Mouse (Mus musculus) neural tube, embryonic 13.5 days (tissue): ENCODE results near the gene Med19. TPM values are rescaled to one million over a fixed set of nuclear protein-coding genes. Genes with fewer than 3 reads are reported as not detected.

Experiments
- polyA plus RNA-seq: library from polyadenylated mRNA; unstranded; fragments of >200 nt; fragmentation: Nextera tagmentation; extraction: Ambion mirVana; gene quantifications from 2 replicates; pipeline ENCODE4 v1.2.1, GENCODE M21; 2015

The Med19 gene
- polyA plus RNA-seq, 1 experiment from 2014 or later = 50.6 TPM

Other genes starting within 250 kb of the Med19 start
- gene Tfpi, start 201.6 kb upstream of the Med19 start, polyA plus RNA-seq = 26.3 and 28.7 TPM in 2 replicates
- 40.2 and 46.9 TPM in 2 replicates for gene Ctnnd1, start 27.6 kb upstream of the Med19 start, polyA plus RNA-seq
- 0.12 and 0.22 TPM in 2 replicates for gene Btbd18, start 19.3 kb upstream of the Med19 start, polyA plus RNA-seq
- gene Selenoh, start 7.6 kb upstream of the Med19 start, polyA plus RNA-seq = 166 and 196 TPM in 2 replicates
- not detected in 2 replicates for gene Gm28635, start 361 bp upstream of the Med19 start, polyA plus RNA-seq
- gene Tmx2, start 738 bp downstream of the Med19 start, polyA plus RNA-seq = 245 and 252 TPM in 2 replicates
- 17.6 and 19.2 TPM in 2 replicates for gene Zdhhc5, start 36.8 kb downstream of the Med19 start, polyA plus RNA-seq
- 28.1 and 29.6 TPM in 2 replicates for gene Clp1, start 48.9 kb downstream of the Med19 start, polyA plus RNA-seq
- 18.8 and 19.1 TPM in 2 replicates for gene Ypel4, start 55.7 kb downstream of the Med19 start, polyA plus RNA-seq
- gene Gm19426, start 65.3 kb downstream of the Med19 start, polyA plus RNA-seq = 4.7 and 7.0 TPM in 2 replicates
- gene Serping1, start 97.0 kb downstream of the Med19 start, polyA plus RNA-seq = 36.2 and 37.0 TPM in 2 replicates
- 17.4 and 18.3 TPM in 2 replicates for gene Ube2l6, start 120.4 kb downstream of the Med19 start, polyA plus RNA-seq
- gene Smtnl1, start 144.2 kb downstream of the Med19 start, polyA plus RNA-seq = 0.17 TPM in 1 of 2 replicates, not detected in the other
- 52.9 and 56.0 TPM in 2 replicates for gene Timm10, start 148.6 kb downstream of the Med19 start, polyA plus RNA-seq
- gene Slc43a1, start 160.4 kb downstream of the Med19 start, polyA plus RNA-seq = 2.4 and 3.3 TPM in 2 replicates
- 6.8 and 7.1 TPM in 2 replicates for gene Rtn4rl2, start 208.3 kb downstream of the Med19 start, polyA plus RNA-seq